Mouse (Mus musculus): ENCODE results near the gene Strn4.
A peak's percentile ranks its signal among the peaks of the same experiment; 100 is the strongest.

The Strn4 gene

DNA sequence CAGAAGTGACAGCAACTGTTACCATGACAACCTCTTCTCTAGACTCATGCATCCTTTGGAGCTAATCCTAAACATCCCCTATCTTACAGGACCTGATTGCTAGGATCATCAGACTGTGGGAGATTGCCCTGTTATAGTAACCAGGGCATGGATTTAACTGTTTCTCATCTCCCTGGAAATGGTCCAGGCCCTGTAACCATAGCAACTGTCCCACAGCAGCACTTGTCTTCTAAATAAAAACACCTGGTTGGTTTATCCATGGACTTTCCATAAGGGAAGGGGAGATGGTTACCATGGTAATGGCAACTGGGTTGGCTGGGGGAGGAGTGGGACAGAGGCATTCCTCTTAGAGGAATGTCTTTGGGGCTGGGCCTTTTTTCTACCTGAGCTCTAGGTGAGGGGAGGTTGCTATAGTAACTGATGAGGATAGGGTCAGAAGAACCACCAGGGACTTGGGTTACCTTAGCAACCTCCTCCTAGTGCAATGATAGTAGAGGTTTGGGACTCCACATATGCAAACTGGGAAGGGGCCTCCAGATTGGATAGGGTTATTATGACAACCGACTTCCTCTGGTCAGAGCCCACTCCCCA lies at the start of gene Strn4:
Gene Strn4, plus strand, starts transcription at position 539 of the 591 bp plus-strand sequence.
- DNase-seq = no peak

DNA sequence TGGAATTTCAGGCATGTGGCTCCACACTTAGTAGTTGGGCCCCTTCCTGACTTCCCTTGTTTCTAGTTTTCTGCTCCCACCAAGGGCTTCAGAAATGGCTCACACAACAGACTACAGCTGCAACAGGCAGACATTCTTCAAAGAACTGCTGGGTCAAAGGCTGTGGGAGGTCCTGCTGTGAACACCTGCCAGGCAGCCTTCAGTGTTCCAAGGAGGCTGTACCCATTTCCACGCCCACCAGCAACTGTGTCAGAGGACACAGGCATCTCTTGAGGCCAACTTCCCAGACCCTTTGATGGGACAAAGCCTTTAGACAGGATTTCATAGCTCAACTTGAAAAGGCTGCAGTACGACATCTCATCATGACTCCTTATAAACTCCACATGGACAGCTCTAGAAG lies 49.2 kb upstream of the Strn4 start:
- no peak for DNase-seq

DNA sequence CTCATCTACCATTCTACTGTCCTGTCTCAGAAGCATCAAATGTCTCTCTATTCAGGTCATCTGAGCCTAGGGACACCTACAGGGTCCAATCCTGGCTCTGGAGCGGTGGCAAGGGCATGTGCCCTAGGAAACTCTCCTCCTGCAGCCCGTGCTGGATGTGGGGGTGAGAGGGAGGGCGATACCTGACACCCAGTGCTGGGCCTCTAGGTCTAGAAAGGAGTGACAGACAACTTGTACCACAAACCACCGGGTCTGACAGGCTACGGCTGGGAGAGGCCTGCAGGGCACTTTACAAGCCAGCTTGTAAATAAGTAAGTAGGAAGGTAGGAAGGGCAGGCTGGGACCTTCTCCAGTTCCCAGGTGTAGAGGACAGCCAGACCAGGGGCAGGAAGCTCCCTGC lies 39.8 kb upstream of the Strn4 start:
- no peak for DNase-seq

DNA sequence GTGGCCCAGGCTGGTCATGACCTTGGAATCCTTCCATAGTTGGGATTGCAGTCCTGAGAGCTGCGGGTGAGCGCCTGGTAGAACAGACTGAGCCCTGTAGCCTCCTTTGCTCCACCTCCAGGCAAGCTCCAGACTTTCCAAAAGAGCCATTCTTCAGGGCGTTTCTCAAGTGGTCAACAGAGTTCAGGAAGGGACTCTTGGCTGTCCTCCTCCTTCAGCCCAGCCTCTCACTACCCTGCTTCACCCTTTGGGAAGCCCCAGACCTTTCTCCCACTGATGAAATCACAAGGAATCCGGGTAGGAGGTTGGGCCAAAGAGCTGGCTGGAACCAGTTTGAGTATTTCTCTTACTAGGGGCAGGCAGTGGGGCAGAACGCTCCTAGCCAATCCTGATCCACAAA lies 35.6 kb upstream of the Strn4 start:
- DNase-seq = no peak

DNA sequence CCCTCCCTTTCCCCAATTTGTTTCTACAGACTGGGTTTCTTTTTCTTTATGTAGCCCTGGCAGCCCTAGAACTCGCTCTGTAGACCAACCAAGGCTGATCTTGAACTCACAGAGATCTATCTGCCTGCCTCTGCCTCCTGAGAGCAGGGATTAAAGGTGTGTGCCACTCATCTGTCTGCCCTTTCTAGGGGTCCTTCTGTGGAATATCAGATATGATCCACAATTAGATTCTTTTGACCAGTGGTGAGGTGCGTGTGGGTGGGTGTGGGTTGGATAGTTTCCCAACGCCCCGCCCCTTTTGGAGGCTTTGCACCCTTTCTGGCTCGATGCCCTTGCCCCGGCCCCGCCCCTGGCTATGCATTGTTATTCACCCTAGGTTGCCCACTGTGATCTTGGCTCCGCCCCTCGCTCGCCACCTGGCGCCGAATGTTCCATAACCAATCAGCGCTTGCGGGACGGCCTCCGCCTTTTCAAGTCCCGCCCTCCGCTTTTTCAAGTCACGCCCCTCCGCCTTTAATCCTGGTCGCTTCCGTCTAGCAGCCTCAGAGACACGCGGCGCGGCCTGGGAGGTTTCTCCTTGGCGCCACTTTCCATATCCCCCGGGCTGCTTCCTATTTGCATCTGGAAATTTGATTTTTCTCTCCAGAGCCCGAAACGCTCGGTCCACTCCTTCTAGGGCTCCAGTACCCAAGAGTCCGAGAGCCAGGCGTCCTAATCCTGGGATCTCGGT lies 34.7 kb upstream of the Strn4 start, which contains the start of gene Slc1a5:
Gene Slc1a5, plus strand, starts transcription at position 516 of the 730 bp plus-strand sequence.
- DNase-seq = peak; percentile 40 to 49

DNA sequence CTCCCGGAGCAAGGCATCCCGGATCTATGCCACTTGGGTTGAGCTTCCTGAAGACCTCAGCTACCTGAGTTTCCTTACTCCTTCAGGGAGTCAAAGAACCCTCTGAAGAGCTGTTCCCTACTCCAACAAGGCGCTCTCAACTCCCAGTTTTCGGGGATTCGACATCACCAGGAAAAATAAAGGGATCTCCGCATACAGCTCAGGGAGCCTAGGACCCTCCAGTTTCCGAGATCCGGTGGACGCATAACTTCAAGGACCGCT lies 34.2 kb upstream of the Strn4 start:
- no peak for DNase-seq

DNA sequence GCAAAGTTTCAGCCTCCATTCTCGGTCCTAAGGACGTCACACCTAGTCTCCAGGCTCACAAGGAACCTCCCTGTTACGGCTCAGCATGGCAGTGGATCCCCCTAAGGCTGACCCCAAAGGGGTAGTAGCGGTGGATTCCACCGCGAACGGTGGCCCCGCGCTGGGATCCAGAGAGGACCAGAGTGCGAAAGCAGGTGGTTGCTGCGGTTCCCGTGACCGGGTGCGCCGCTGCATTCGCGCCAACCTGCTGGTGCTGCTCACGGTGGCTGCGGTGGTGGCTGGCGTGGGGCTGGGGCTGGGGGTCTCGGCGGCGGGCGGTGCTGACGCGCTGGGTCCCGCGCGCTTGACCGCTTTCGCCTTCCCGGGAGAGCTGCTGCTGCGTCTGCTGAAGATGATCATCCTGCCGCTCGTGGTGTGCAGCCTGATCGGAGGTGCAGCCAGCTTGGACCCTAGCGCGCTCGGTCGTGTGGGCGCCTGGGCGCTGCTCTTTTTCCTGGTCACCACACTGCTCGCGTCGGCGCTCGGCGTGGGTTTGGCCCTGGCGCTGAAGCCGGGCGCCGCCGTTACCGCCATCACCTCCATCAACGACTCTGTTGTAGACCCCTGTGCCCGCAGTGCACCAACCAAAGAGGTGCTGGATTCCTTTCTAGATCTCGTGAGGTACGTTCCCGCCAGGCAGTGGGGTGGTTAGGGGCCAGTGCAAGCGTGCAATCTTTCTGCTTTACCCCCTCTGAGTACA lies 33.7 kb upstream of the Strn4 start:
- DNase-seq = no peak

DNA sequence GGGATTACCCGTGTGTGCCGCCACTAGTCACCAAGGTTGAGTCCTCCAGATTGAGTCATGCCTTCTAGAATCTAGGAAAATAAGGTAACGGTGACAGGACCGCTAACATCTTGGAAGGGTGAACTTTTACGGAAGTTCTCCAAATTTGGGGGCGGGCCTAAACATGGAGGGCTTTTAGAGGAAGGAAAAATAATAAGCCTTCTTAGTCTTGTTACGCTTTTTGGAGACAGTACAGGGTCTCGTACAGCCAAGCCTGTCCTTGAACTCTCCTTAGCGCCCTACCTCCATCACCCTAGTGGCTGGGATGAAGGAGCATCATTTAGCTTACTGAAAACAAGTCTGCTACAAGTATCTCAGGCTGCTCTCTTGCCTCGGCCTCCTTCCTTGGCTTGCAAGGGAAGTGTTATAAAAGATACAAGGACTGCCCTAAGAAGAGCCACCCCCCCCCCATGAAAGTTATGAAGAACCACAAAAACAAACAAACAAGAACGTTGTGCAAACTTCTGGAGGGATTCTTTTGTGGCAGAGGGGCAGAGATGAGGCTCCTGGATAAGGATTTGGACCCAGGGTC lies 33.0 kb upstream of the Strn4 start:
- DNase-seq = no peak

DNA sequence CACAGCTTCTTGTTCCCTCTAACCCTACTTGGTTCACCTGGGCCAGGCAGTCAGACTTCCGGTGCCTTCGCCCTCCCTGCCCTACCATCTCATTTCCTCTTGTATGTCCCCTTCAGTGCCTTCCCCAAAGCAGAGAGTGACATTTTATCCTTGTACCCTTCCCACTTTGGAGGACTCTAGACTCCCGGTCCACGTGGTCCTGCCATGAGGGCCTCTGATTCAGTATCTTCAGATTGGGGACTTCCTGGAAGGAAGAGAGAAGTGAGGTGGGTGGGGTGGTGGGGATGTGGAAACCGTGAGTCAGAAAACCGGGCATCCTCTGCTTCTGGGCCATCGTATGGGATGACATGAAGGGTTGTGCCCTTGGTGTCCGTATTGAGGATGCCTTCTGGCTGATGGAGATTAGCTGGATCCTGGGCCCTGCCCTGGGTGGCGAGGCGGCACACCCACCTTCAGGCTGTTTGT lies 32.4 kb upstream of the Strn4 start:
- DNase-seq = no peak

DNA sequence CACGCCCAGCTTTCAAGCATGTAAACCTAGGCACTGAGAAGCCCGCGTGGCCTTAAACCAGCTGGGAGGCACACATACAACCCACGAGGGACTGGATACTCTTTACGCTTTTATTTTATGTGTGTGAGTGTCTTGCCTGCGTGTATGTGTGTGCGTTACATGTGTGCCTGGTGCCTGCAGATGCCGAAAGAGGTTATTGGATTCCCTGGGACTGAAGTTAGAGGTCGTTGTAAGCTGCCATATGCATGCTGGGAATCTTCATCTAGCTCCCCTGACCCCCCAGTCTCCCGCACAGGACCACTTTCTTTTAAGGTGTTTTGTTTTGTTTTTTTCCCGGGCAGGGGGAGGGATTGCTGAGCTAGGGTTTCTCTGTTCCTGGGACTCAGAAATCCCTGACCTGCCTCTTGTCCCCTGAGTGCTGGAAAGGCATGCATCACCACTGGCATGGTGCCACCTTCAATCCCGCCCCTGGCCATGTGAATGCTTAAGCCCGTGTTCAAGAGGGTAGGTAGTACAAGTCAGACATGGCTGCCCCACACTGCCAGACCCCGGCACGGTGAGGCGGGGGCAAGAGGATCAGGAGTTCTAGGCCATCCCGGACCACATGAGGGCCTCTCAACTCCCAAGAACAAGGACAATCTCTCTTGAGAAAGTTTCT lies 31.8 kb upstream of the Strn4 start:
- DNase-seq = no peak

DNA sequence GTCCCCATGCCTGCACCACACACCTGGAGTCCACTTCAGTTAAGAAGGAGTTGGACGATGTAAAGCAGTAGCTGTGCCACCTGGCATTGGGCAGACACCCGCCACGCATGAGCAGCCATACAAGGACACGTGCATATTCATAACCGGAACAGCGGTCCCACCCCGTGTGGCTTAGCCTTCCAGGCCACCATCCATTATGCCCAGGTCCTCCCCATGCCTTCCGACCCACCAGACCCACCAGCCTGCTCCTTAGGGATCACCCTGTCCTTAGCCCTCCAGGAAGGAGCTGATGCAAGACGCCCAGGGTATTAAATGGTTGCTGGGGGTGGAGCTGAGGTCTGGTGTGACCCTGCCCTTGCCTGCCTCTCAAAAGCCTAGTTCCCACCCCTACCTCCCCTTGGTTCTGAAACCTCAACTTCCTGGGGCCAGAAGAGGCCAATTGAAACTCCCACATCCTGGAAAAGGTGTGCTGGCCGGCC lies 31.2 kb upstream of the Strn4 start:
- no peak for DNase-seq

DNA sequence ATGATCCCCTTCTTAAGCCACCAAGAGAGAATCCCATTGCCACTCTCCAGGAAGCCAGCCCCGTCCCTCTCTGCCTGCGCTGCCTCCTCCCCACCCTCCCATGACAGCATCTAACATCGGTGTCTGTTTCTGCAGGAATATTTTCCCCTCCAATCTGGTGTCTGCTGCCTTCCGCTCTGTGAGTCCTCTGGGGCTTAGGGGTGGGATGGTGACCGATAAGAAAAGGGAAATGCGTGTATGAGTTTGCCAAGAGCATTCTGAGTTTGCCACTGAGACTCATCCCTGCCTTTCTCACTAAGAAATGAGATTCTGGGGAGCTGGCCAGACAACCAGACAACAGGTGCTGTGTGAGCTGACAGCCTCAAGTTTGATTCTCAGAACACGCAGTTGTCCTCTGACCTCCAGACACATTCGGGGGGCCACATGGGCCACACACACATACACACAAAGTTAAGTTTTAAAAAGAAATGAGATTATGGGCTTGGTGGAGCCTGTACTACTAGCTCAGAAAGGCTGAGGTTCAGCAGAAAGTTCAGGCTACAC lies 30.1 kb upstream of the Strn4 start:
- no peak for DNase-seq

DNA sequence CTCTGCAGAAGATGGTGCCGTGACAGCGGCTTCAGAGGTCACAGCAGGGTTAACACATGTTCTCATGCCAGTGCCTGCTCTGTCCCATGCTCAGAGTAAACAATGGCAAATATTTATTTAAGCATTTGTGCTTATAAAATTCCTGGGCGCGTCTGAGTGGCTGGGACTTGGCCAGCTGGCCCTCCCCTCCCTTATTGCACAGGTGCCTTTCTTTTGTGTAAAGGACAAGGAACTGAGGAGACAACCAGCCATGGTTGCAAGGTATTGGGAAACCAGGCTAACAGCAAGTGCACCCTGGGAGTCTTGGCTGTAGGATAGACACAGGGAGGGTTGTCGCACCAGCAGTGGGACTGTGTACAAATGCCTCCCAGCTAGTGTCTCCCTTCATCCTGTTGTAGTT lies 23.4 kb upstream of the Strn4 start:
- DNase-seq = no peak

DNA sequence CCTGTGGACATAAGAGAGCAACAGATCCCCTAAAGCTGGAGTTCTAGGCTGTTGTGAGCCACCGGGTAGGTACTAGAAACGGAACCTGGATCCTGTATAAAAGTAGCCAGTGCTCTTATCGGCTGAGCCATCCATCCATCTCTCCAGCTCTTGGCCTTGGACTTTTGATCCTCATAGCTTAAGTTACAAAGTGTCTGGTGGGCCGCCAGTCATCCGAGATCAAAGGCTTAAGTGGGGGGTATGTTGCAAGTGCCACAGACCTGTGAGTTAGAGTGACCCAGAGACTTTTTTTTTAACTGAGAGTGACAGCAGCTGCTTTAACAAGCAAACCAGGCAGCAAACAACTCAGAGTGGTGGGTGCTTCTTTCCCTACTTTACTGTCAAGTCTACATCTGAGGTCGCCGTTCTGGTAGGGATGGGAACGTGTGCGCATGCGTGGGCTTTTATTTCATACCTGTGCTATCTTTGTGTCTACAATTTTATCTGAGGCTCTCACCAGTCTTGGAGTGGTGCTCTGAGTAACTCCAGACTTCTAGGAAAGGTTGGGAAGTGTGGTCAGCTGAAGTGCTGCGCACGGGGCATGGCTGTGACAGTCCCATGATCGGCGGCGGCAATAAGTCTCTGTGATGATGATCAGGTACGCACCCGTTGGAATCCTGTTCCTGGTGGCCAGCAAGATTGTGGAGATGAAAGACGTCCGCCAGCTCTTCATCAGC lies 22.5 kb upstream of the Strn4 start:
- no peak for DNase-seq

DNA sequence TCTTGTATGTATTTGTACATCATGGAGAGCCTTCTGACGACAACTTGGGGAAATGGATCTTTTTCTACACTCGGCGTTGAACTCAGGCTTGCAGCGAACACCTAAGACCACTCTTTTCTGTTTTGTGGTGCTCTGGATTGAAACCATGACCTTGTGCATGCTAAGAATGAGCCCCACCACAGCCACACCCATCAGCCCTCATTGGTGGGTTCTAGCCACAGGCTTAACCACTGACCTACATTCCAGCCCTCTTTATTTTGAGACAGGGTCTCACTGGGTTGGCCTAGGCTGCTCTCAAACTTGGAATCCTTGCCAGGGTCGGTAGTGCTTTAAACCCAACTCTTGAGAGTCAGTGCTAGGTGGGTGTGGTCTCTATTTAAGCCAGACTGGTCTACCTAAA lies 20.8 kb upstream of the Strn4 start:
- DNase-seq = no peak

DNA sequence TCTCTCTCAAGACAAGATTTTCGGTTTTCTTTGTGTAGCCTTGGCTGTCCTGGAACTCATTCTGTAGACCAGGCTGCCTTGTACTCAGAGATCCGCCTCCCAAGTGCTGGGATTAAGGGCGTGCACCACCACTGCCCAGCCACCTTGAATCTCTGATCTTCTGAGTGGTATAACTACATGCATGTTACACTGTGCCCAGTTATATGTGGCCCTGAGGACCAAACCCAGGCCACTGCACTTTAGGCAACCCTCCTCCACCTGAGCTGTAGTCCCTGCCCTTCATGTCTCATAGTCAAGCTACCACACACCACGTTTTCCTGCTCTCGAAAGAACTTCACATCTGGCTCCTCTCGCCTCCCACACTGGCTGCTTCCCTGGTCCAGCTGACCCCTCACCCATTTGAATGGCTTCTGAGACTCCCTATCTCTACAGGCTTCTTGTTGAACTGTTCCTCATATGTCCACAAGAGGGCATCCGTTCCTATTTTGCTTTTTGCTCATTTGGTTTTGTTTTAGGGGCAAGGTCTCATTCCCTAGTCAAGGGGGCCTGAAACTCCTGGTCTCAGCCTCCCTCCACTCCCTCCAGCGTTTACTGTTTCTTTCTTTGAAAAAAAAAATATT lies 11.2 kb upstream of the Strn4 start:
- peak in 1 of 2 experiments; percentile 21 for DNase-seq

DNA sequence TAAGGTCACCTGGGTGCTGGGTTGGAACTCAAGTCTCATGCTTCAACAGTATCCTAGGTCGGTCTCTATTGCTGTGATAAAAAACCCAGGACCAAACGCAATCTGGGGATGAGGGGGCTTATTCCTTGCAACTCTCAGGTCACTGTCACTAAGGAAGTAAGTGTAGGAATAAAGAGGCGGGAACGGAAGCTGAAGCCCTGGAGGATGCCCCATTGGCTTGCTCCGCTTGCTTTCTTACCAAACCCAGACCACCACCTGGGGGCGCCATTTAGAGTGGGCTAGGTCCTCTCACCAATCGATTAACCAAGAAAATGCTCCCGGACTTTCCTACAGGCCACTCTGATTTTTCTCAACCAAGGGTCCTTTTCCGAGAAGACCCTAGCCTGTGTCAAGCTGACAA lies 7.8 kb upstream of the Strn4 start:
- no peak for DNase-seq

DNA sequence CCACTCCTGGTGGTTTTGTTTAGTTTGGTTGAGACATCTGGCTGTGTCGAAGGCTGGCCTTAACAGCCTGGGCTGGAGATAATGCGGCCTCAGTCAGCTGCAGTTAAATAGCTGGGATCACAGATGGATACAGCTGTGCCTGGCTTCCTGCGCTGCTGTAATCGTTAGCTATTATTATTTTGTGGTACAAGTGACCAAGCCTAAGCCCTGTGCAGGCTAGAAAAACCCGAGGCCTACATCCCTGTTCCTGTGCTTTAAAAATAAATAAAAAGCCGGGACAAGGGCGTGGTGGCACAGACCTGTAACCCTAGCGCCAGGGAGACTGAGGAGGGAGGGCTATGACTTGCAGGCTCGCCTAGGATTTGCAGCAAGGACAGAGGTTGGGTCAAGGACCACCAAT lies 7.0 kb upstream of the Strn4 start:
- no peak for DNase-seq

DNA sequence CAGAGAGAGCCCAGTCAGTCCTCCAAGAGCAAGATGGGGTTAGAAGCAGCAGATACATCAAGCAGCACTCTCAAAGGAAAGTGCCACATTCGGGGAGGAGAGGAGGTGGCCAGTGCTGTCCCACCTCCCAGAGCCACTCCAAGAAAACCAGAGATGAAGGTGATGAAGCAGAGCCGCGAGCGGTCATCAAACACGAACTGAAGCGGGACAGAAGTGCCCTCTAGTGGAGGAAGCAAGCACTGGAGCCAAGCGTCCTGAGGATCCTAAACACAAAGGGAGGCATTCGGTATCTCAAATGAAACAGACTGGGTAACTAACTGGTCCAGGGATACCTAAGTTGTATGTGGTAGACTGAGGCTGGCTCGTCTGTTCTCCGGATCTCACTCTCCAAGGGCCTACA lies 6.0 kb upstream of the Strn4 start:
- peak; percentile 83 for DNase-seq

DNA sequence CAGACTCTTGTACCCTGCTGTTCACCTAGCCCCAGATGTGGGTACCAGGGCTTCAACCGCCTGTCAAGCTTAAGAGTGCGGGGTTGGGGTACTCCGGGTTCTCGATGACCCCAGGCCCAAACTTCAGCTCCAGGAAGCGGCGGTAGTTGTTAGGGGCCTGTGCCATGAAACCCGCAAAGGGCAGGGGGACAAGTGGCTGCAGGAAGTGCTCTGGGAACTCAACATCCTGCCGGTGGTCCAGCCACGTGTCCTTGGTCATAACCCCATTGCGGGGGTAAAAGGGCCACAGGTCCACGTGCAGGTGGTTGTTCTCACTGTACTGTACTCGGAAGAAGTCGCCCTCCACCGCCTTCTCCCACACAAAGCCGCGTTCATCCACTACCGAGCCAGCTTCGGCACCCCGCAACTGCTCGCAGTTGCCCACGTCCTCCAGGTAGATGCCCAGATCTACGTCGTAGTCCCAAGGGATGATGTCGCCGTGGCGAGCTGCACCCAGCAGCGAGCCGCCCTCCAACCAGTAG lies 5.2 kb upstream of the Strn4 start:
- DNase-seq = no peak

DNA sequence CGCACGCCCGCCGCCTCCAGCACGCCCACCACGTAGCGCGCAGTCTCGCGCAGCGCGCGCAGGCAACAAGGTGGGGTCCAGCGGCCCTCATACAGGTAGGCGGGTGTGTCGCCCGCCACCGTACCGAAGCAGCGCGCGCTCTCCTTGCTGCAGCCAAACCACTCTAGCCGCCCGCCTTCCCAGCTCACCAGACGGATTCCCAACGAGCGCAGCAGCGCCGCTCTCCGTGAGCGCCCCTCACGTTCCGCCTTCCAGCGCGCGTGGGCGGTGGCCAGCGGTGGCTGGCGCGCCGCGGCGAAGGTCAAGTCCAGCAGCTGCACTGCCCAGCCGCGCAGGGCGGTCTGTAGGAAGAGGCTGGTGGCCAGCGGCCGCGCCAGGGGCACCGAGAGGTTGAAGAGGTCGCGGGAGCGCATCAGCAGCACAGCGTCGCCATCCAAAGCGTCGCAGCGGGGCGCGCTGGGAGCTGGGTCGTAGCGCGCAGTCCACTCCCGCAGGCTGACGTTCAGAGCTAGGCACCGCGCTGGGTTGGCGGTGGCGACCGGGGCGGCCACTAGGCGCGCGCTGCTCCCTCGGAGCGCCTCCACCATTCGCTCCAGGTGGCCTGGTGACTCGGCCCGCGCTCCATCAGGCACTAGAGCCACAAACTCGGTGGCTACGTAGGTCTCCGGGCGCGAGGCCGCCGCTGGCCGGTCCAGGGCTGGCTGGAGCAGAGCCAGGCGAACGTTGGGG lies 4.6 kb upstream of the Strn4 start:
- peak; percentile 54 to 69 for DNase-seq
